Mouse (Mus musculus) intestine, embryonic 14.5 days (tissue): ENCODE measurements around the gene Mmp23. TPM values are rescaled to one million over a fixed set of nuclear protein-coding genes. Genes with fewer than 3 reads are reported as not detected.
A peak's percentile ranks its signal among the peaks of the same experiment; 100 is the strongest.

Source experiments
- ATAC-seq: fragments of 200-750 bp; cut with Nextera tagmentation; replicated peaks from 2 replicates; pipeline ENCODE4 v1.8.0; 2017; ENCODE audit warnings: low read depth, moderate number of reproducible peaks, moderate TSS enrichment, moderate library complexity; ENCODE audit not compliant: low FRiP score, low TSS enrichment
- DNase-seq: peaks from one replicate; pipeline ENCODE4 v3.0.0-alpha.2; 2018; ENCODE audit warnings: low spot score
- H3K27ac ChIP-seq: fragments of 300-500 bp; sonication (generic); 2 replicates; pipeline ENCODE4 v1.5.1; 2014; ENCODE audit warnings: low read depth, mild to moderate bottlenecking, control low read depth
- H3K27me3 ChIP-seq: fragments of 300-500 bp; sonication (generic); replicated peaks from 2 replicates; pipeline ENCODE4 v1.6.1; 2014; ENCODE audit warnings: low read length, control low read depth; ENCODE audit not compliant: control insufficient read depth, insufficient read depth
- H3K36me3 ChIP-seq: fragments of 300-500 bp; sonication (generic); 2 replicates; pipeline ENCODE4 v1.6.1; 2014; ENCODE audit warnings: low read length, control low read depth; ENCODE audit not compliant: control insufficient read depth, insufficient read depth
- H3K4me1 ChIP-seq: fragments of 300-500 bp; sonication (generic); replicated peaks from 2 replicates; pipeline ENCODE4 v1.6.1; 2014; ENCODE audit warnings: low read length, control low read depth, mixed read lengths; ENCODE audit not compliant: control insufficient read depth, insufficient read depth
- H3K4me2 ChIP-seq: fragments of 300-500 bp; sonication (generic); 2 replicates; pipeline ENCODE4 v1.6.1; 2014; ENCODE audit warnings: low read length
- H3K4me3 ChIP-seq: fragments of 300-500 bp; sonication (generic); 2 replicates; pipeline ENCODE4 v1.5.1; 2014; ENCODE audit warnings: low read depth, low read length, control low read depth, mixed read lengths
- H3K9ac ChIP-seq: fragments of 300-500 bp; sonication (generic); 2 replicates; pipeline ENCODE4 v1.6.1; 2014; ENCODE audit warnings: mild to moderate bottlenecking, low read length
- H3K9me3 ChIP-seq: fragments of 300-500 bp; sonication (generic); 2 replicates; pipeline ENCODE4 v1.6.1; 2016; ENCODE audit warnings: low read length, control low read depth; ENCODE audit not compliant: control insufficient read depth
- WGBS: fragments of 180-500 bp; shearing (Covaris S2); extraction: QIAGEN DNeasy Blood & Tissue Kit; methylation state at CpG from one replicate; pipeline ENCODE4 v1.1.7; 2014; 5-methylcytosine and 5-hydroxymethylcytosine counted together
- polyA plus RNA-seq: library from polyadenylated mRNA; unstranded; fragments of >200 nt; fragmentation: Nextera tagmentation; extraction: Ambion mirVana; gene quantifications from 2 replicates; pipeline ENCODE4 v1.2.1, GENCODE M21; 2014

Mmp23 gene
- polyA plus RNA-seq, 1 experiment from 2014 or later, result 31.1 TPM

GRCm38 (mm10) chr4:155666903-155667302, 13.7 kb upstream of the Mmp23 start:
- H3K27me3 ChIP-seq, result no peaks in the 10 kb centered on the region
- H3K4me2 ChIP-seq, result no peak overlapping the region
- no peaks in the 10 kb centered on the region for H3K9me3 ChIP-seq
- no peak for DNase-seq
- no peak overlapping the region for H3K9ac ChIP-seq
- H3K4me3 ChIP-seq, result no peak overlapping the region
- peaks cover 6% of the 10 kb centered on the region; the same call in 1 of the 2 replicates for H3K4me1 ChIP-seq
- no peak overlapping the region for H3K27ac ChIP-seq
- peaks cover 14% of the 10 kb centered on the region for H3K36me3 ChIP-seq
- no peak for ATAC-seq

DNA sequence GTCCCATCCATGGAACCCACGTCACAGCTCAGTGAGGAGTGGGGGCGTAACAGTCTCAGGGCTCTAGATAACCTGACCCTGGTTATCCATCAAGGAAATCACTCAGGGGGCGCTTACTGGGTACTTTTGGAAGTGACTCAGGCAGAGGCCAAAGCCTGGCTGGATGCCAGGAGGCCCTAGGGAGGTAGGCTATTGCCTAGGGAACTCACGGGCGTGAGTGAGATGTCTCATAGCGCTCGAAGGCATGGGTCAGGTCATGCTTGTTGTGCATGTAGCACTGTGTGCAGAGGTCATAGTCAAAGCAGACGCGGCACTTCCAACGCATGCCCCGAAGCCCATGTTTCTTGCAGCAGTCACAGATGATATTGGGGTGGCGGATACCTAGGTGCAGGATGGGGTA, 7.5 kb upstream of the Mmp23 start:
- no peak for ATAC-seq
- WGBS, result 89% methylated on average over 12 of the region's 12 CpGs
- H3K9ac ChIP-seq, result no peak overlapping the region

DNA sequence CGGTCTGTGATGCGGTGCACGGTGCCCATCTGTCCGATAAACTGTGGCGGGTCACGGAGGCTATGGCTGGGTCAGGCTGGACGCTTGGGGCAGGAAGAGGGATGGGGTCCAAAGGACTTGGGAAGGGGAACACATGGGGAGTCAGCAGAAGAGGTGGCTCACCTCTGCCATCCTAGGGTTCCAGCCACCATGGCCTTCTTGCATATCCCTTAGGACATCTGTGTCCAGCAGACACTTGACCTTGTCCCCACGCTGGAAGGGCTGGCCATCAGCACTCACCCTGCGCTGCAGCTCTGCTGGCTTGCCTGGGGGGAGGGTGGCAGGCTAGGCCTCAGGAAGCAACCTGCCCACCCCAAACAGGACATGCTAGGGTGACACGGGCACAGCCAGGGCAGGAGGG, 5.8 kb upstream of the Mmp23 start:
- 95% methylated on average over 10 of the region's 10 CpGs for WGBS
- no peak overlapping the region for H3K27ac ChIP-seq
- no peaks in the 10 kb centered on the region for H3K9me3 ChIP-seq
- no peak overlapping the region for H3K4me3 ChIP-seq
- no peak for ATAC-seq
- H3K4me2 ChIP-seq, result no peak overlapping the region
- H3K27me3 ChIP-seq, result peaks cover 11% of the 10 kb centered on the region
- no peak overlapping the region for H3K9ac ChIP-seq
- DNase-seq, result no peak
- peaks cover 24% of the 10 kb centered on the region for H3K36me3 ChIP-seq
- H3K4me1 ChIP-seq, result peaks cover 14% of the 10 kb centered on the region

More for the DNA sequence above, 7.5 kb upstream of the Mmp23 start:
- no peak for DNase-seq
- Histone ChIP-seq H3K36me3 (peaks cover 30% of the 10 kb centered on the region), H3K27ac (no peak overlapping the region), H3K27me3 (0 out of 2 replicates have a peak, but pooled peaks cover 4% of the 10 kb centered on the region), H3K4me1 (no peaks in the 10 kb centered on the region), H3K4me3 (no peak overlapping the region), H3K9me3 (no peaks in the 10 kb centered on the region), H3K4me2 (no peak overlapping the region)

- peaks cover 28% of the 10 kb centered on the region for H3K27me3 ChIP-seq
- H3K9me3 ChIP-seq, result no peaks in the 10 kb centered on the region
- no peak overlapping the region for H3K9ac ChIP-seq
- peaks cover 26% of the 10 kb centered on the region for H3K36me3 ChIP-seq
- ATAC-seq (no peak), DNase-seq (no peak)
- H3K4me3 ChIP-seq, result no peak overlapping the region
- no peak overlapping the region for H3K27ac ChIP-seq
- 92% methylated on average over 13 of the region's 13 CpGs for WGBS
- H3K4me1 ChIP-seq, result peaks cover 32% of the 10 kb centered on the region
- H3K4me2 ChIP-seq, result no peak overlapping the region
These were observed 3.1 kb upstream of the Mmp23 start for GRCm38 (mm10) chr4:155656214-155656751.

GRCm38 (mm10) chr4:155654456-155655298, 1.5 kb upstream of the Mmp23 start:
- peak overlapping the region; percentile 56 for H3K9ac ChIP-seq
- no peak overlapping the region for H3K27ac ChIP-seq
- H3K4me2 ChIP-seq, result peak overlapping the region; percentile 53
- 3% methylated on average over 48 of the region's 52 CpGs for WGBS
- no peaks in the 10 kb centered on the region for H3K9me3 ChIP-seq
- peaks cover 32% of the 10 kb centered on the region for H3K4me1 ChIP-seq
- ATAC-seq (peak; percentile 65), DNase-seq (peak; percentile 87)
- H3K36me3 ChIP-seq, result peaks cover 40% of the 10 kb centered on the region
- peak overlapping the region; percentile 46 for H3K4me3 ChIP-seq
- peaks cover 28% of the 10 kb centered on the region for H3K27me3 ChIP-seq

GRCm38 (mm10) chr4:155654183-155654455, 935 bp upstream of the Mmp23 start:
- ATAC-seq (peak; percentile 6), DNase-seq (no peak)
- peak overlapping the region; percentile 46 for H3K4me3 ChIP-seq
- H3K9me3 ChIP-seq, result no peaks in the 10 kb centered on the region
- WGBS, result 3% methylated on average over 6 of the region's 6 CpGs
- peak overlapping the region; percentile 11; the same call in 1 of the 2 replicates for H3K9ac ChIP-seq
- no peak overlapping the region for H3K27ac ChIP-seq
- peak overlapping the region; percentile 53 for H3K4me2 ChIP-seq
- H3K27me3 ChIP-seq, result peaks cover 28% of the 10 kb centered on the region
- H3K4me1 ChIP-seq, result peaks cover 32% of the 10 kb centered on the region
- peaks cover 43% of the 10 kb centered on the region for H3K36me3 ChIP-seq

- Histone ChIP-seq H3K9ac (peak overlapping the region; percentile 60; the same call in 1 of the 2 replicates), H3K36me3 (peaks cover 46% of the 10 kb centered on the region), H3K4me3 (peak overlapping the region; percentile 42), H3K4me2 (peak overlapping the region; percentile 53), H3K9me3 (no peaks in the 10 kb centered on the region), H3K4me1 (peaks cover 32% of the 10 kb centered on the region), H3K27me3 (peaks cover 28% of the 10 kb centered on the region), H3K27ac (no peak overlapping the region)
- ATAC-seq, result no peak
- WGBS, result 2% methylated on average over 31 of the region's 31 CpGs
- DNase-seq, result peak; percentile 79
These were observed 433 bp upstream of the Mmp23 start for GRCm38 (mm10) chr4:155653451-155654182.

- Histone ChIP-seq H3K9me3 (no peaks in the 10 kb centered on the region), H3K27ac (0 out of 2 replicates have a peak overlapping the region, but pooled peaks have one; percentile 1), H3K27me3 (peaks cover 28% of the 10 kb centered on the region), H3K4me1 (peaks cover 32% of the 10 kb centered on the region), H3K4me2 (peak overlapping the region; percentile 53), H3K36me3 (peaks cover 49% of the 10 kb centered on the region), H3K9ac (peak overlapping the region; percentile 60), H3K4me3 (peak overlapping the region; percentile 42)
- 24% methylated on average over 36 of the region's 36 CpGs for WGBS
- ATAC-seq, result no peak
- DNase-seq, result no peak
These were observed 700 bp downstream of the Mmp23 start for GRCm38 (mm10) chr4:155652283-155653085.
